Mouse (Mus musculus) adrenal gland, adult 10 weeks (tissue): ENCODE data around the gene Gimap8. TPM values are rescaled to one million over a fixed set of nuclear protein-coding genes. Genes with fewer than 3 reads are reported as not detected.

Experiments
- polyA plus RNA-seq: library from polyadenylated mRNA; stranded (reverse); fragments of 350-450 nt; fragmentation: Illumina TruSeq; extraction: RNeasy Lipid Tissue Mini Kit (QIAGEN cat#74804); gene quantifications from one replicate; pipeline ENCODE4 v1.2.3, GENCODE M21; 2014; ENCODE audit warnings: low read depth, low replicate concordance

The Gimap8 gene
- polyA plus RNA-seq: 33.4 TPM

DNA sequence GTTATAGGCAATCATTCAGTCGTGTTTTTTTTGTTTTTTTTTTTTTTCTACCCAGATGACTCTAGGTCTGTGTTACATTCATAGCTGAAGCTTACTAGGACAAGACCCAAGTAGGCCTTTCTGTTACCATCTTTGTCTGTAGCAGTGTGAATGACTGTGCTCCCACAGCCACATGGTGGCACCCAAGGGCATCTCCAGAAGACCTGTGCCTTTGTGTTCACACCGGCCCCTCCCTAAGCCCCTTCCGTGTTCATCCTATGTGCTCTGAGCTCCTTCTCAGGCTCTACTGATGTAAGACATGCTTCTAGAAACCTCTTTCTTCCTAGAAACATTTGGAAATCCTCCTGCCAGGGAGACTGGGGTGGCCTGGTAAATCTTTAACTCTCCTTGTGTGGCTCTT, at the start of gene Gimap8:
Gene Gimap8 (plus strand): TSS at position 240 of the 400 bp plus-strand sequence.

DNA sequence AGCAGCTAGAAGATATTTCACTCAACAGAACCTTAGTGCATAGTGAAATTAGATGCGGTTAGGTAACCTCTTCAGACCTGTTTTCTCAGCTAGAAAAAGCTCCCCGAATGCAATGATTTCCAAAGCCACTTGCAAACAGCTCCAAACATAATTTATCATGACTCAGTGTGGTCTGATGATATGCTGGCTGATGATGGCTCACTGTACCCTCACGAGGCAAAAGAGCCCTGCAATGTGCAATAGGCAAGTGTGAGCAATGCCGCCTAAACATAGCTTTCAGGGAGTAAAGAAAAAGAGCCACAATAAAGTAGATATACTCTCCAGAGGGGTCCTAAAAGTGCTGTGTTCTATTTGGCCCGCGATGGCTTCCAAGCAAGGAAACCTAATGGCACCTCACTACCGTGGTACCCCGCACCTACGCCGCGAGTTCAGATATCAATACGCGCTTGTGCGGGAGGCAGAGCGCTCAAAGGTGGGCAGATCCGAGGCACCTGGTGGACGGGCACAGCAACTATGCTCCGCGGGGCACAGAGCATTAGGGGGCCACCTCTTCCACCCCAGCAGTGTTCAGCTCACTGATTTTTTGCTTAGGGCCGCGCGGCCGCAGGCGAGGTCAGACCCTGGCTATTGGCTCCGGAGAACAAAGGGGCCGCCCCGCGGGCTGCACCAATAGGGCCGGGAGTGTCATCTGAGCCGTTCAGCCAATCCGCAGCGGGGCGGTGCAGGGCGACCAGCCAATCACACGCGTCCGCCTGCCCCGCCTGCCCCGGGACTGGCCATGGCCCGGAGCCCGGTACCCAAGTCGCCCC, 45.6 kb upstream of the Gimap8 start, which contains the start of gene Zfp775:
Gene Zfp775 (plus strand): TSS at position 793 of the 809 bp plus-strand sequence.

DNA sequence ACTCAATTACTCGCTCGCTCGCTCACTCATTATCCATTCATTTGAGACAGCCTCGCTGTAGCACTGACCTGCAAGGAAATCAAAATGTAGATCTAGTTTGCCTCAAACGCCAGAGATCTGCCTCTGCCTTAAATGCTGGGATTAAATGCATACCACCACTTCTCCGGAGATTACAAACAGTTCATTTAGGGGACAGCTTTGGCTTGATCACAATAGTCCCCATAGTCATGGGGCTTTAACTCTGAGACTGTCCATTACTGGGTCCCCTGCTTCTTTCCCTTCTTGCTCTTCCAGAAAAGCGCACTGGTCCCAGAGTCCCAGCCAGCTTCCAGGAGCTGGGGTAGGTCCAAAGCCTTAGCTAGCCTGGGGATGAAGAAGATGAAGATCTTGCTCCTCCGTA, 20.6 kb upstream of the Gimap8 start, which contains the start of gene AI854703:
Gene AI854703 (plus strand): TSS at position 301 of the 400 bp plus-strand sequence.

DNA sequence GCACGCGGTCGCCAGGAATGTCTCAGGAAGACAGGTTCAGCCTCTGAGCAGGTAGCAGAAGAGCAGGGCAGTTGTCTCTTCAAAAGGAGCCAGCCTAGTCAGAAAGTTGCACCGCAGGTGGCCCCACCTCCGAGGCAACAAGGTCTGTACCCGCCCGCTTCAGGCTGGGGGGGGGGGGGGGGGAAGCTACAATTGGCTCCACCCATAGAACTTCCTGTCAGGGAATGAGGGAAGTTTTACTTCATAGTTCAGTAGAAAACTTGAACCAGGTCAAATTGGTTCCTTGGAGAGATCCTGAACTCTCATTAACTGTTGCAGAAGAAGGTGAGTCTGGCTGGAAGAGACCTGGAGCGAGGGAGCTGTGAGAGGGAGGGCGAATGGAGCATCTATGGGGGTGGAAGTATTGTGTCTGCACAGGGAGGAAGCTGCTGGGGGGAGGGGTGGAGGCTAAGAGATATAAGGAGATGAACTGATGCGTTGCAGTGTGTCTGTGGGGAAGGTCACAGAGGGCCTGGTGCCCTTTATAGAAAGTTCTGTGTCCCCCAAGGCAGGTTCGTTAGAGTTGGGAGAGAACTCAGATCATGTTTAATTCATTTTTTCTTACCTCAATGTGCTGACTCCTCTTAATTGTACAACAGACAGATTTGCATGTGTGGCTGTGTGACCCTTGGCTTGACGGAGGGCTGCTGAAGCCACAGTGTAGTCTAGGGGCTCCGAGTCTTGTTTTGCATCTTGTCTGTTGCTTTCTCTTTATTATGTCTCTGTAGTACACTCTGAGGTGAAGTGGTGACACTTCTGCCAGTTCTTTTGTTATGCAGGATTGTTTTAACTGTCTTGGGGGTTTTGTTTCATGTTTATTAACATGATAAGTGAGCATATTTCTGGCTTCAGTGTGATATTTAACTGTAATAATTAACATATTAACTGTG, 29.2 kb downstream of the Gimap8 start, which contains the start of gene Gimap9:
Gene Gimap9 (plus strand): TSS at position 199 of the 929 bp plus-strand sequence.

DNA sequence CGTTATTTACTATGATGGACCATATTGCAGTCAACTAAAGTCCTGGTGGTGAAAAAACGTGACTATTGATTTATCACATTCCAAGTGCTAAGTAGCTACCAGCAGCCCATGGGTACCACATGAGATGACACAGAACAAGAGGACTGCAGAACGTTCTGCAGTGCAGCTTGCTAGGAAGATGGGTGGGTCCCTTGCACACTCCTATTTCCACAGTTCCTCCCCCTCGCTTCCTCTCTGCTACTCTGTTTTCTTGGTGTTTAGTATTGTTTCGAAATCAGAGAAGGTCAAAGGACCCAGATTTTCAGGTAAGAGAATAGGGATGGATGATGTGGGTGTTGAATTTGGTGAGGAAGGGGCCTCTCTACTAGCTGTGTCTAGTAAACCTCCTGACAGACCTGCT, 37.3 kb downstream of the Gimap8 start, which contains the start of gene Gimap4:
Gene Gimap4 (plus strand): TSS at position 231 of the 400 bp plus-strand sequence.

Other genes starting within 250 kb of the Gimap8 start
- 14.9 TPM for gene Zfp467, start 201.4 kb upstream of the Gimap8 start, polyA plus RNA-seq
- not detected for gene Sspo, start 199.0 kb upstream of the Gimap8 start, polyA plus RNA-seq
- gene Atp6v0e2, start 109.6 kb upstream of the Gimap8 start, polyA plus RNA-seq: 55.5 TPM
- gene Lrrc61, start 92.4 kb upstream of the Gimap8 start, polyA plus RNA-seq: 8.5 TPM
- gene Rarres2, start 74.4 kb upstream of the Gimap8 start, polyA plus RNA-seq: 7.2 TPM
- not detected for gene Gm45021, start 57.6 kb upstream of the Gimap8 start, polyA plus RNA-seq
- 12.8 TPM for gene Repin1, start 53.4 kb upstream of the Gimap8 start, polyA plus RNA-seq
- not detected for gene Gm44965, start 53.3 kb upstream of the Gimap8 start, polyA plus RNA-seq
- gene Zfp775, start 45.2 kb upstream of the Gimap8 start, polyA plus RNA-seq: 0.12 TPM
- 0.35 TPM for gene AI854703, start 20.5 kb upstream of the Gimap8 start, polyA plus RNA-seq
- 18.7 TPM for gene Gimap9, start 28.9 kb downstream of the Gimap8 start, polyA plus RNA-seq
- 218 TPM for gene Gimap4, start 37.3 kb downstream of the Gimap8 start, polyA plus RNA-seq
- 106 TPM for gene Gimap6, start 61.0 kb downstream of the Gimap8 start, polyA plus RNA-seq
- gene Gm28053, start 71.4 kb downstream of the Gimap8 start, polyA plus RNA-seq: 4.4 TPM
- gene Gimap7, start 71.4 kb downstream of the Gimap8 start, polyA plus RNA-seq: not detected
- gene Gimap1, start 91.8 kb downstream of the Gimap8 start, polyA plus RNA-seq: 2.8 TPM
- gene Gimap5, start 99.0 kb downstream of the Gimap8 start, polyA plus RNA-seq: 10.3 TPM
- 1.2 TPM for gene Gimap3, start 123.6 kb downstream of the Gimap8 start, polyA plus RNA-seq
- gene Tmem176a, start 193.7 kb downstream of the Gimap8 start, polyA plus RNA-seq: 200 TPM
- gene Tmem176b, start 194.3 kb downstream of the Gimap8 start, polyA plus RNA-seq: 47.6 TPM
- not detected for gene Aoc1, start 225.7 kb downstream of the Gimap8 start, polyA plus RNA-seq